Mouse (Mus musculus) hematopoietic stem cell, adult 5-6 weeks (primary cell): ENCODE measurements around the gene Kbtbd13. TPM values are rescaled to one million over a fixed set of nuclear protein-coding genes. Genes with fewer than 3 reads are reported as not detected.

Experiments used
- total RNA-seq: library from RNA; stranded (forward); fragments of 172-1452, 232-1000 nt; gene quantifications from 2 replicates; pipeline ENCODE4 v1.2.3, GENCODE M21; 2017

Gene Kbtbd13
- total RNA-seq, 1 experiment from 2014 or later = 0.89 TPM

Other genes with a start within 250 kb of the Kbtbd13 start
- gene Parp16, start 196.3 kb downstream of the Kbtbd13 start, total RNA-seq = 7.6 and 9.6 TPM in 2 replicates
- gene Cilp, start 126.5 kb downstream of the Kbtbd13 start, total RNA-seq = not detected in 2 replicates
- gene Clpx, start 97.4 kb downstream of the Kbtbd13 start, total RNA-seq = 54.9 and 60.3 TPM in 2 replicates
- 29.6 and 30.4 TPM in 2 replicates for gene Pdcd7, start 45.5 kb downstream of the Kbtbd13 start, total RNA-seq
- gene Ubap1l, start 30.6 kb downstream of the Kbtbd13 start, total RNA-seq = 0.94 TPM in 1 of 2 replicates, not detected in the other
- gene Rasl12, start 6.9 kb upstream of the Kbtbd13 start, total RNA-seq = 1.9 and 2.8 TPM in 2 replicates
- gene Slc51b, start 31.3 kb upstream of the Kbtbd13 start, total RNA-seq = not detected in 2 replicates
- gene Mtfmt, start 44.1 kb upstream of the Kbtbd13 start, total RNA-seq = 17.7 and 21.0 TPM in 2 replicates
- 67.1 and 82.4 TPM in 2 replicates for gene Spg21, start 69.3 kb upstream of the Kbtbd13 start, total RNA-seq
- not detected in 2 replicates for gene Ankdd1a, start 128.5 kb upstream of the Kbtbd13 start, total RNA-seq
- 41.1 and 42.4 TPM in 2 replicates for gene Plekho2, start 188.4 kb upstream of the Kbtbd13 start, total RNA-seq
- 6.7 and 6.8 TPM in 2 replicates for gene Pif1, start 195.5 kb upstream of the Kbtbd13 start, total RNA-seq
- gene Rbpms2, start 238.0 kb upstream of the Kbtbd13 start, total RNA-seq = 1.7 and 1.8 TPM in 2 replicates